Mouse (Mus musculus) kidney, embryonic 15.5 days (tissue): ENCODE data around the gene Supt16. TPM values are rescaled to one million over a fixed set of nuclear protein-coding genes. Genes with fewer than 3 reads are reported as not detected.

Experiments used
- ATAC-seq: fragments of 200-750 bp; cut with Nextera tagmentation; replicated peaks from 2 replicates; pipeline ENCODE4 v1.8.0; 2017; ENCODE audit warnings: moderate TSS enrichment; ENCODE audit not compliant: low FRiP score
- H3K27ac ChIP-seq: fragments of 300-500 bp; sonication (generic); 2 replicates; pipeline ENCODE4 v1.5.1; 2015; ENCODE audit warnings: mild to moderate bottlenecking, inconsistent platforms
- H3K27me3 ChIP-seq: fragments of 300-500 bp; sonication (generic); 2 replicates; pipeline ENCODE4 v1.6.1; 2015; ENCODE audit warnings: inconsistent platforms
- H3K36me3 ChIP-seq: fragments of 300-500 bp; sonication (generic); 2 replicates; pipeline ENCODE4 v1.6.1; 2015; ENCODE audit warnings: inconsistent platforms
- H3K4me1 ChIP-seq: fragments of 300-500 bp; sonication (generic); 2 replicates; pipeline ENCODE4 v1.6.1; 2015; ENCODE audit warnings: inconsistent platforms
- H3K4me2 ChIP-seq: fragments of 300-500 bp; sonication (generic); 2 replicates; pipeline ENCODE4 v1.6.1; 2015; ENCODE audit warnings: moderate library complexity, mild to moderate bottlenecking, inconsistent platforms
- H3K4me3 ChIP-seq: fragments of 300-500 bp; sonication (generic); replicated peaks from 2 replicates; pipeline ENCODE4 v1.5.1; 2015; ENCODE audit warnings: mild to moderate bottlenecking, inconsistent platforms
- H3K9ac ChIP-seq: fragments of 300-500 bp; sonication (generic); 2 replicates; pipeline ENCODE4 v1.6.1; 2015; ENCODE audit warnings: mild to moderate bottlenecking, inconsistent platforms
- H3K9me3 ChIP-seq: fragments of 300-500 bp; sonication (generic); replicated peaks from 2 replicates; pipeline ENCODE4 v1.6.1; 2016; ENCODE audit warnings: inconsistent platforms
- WGBS: fragments of 180-500 bp; shearing (Covaris S2); methylation state at CpG from one replicate; pipeline ENCODE4 v1.1.7; 2015; ENCODE audit warnings: mixed read lengths; 5-methylcytosine and 5-hydroxymethylcytosine counted together
- polyA plus RNA-seq: library from polyadenylated mRNA; unstranded; fragments of >200 nt; fragmentation: Nextera tagmentation; extraction: Ambion mirVana; gene quantifications from 2 replicates; pipeline ENCODE4 v1.2.1, GENCODE M21; 2015

Supt16 gene
- polyA plus RNA-seq, 1 experiment from 2014 or later, result 63.2 TPM

GRCm38 (mm10) chr14:52196230-52197155 lies 723 bp downstream of the Supt16 start:
- Histone ChIP-seq H3K27ac (peak overlapping the region; percentile 99), H3K9me3 (no peaks in the 10 kb centered on the region), H3K4me2 (peak overlapping the region; percentile 62), H3K4me3 (peak overlapping the region; percentile 78), H3K27me3 (no peaks in the 10 kb centered on the region), H3K36me3 (peaks cover 52% of the 10 kb centered on the region), H3K4me1 (peaks cover 21% of the 10 kb centered on the region), H3K9ac (peak overlapping the region; percentile 97)
- WGBS, result under 1% methylated on average over 59 of the region's 59 CpGs
- peak; percentile 30 for ATAC-seq

GRCm38 (mm10) chr14:52195691-52196090 lies 1.5 kb downstream of the Supt16 start:
- Histone ChIP-seq H3K9me3 (no peaks in the 10 kb centered on the region), H3K9ac (peak overlapping the region; percentile 97; the same call in 1 of the 2 replicates), H3K27ac (0 out of 2 replicates have a peak overlapping the region, but pooled peaks have one; percentile 99), H3K4me2 (peak overlapping the region; percentile 62), H3K36me3 (peaks cover 46% of the 10 kb centered on the region), H3K4me1 (peaks cover 21% of the 10 kb centered on the region), H3K27me3 (no peaks in the 10 kb centered on the region), H3K4me3 (peak overlapping the region; percentile 78)
- WGBS, result 20% methylated on average over 3 of the region's 3 CpGs
- no peak for ATAC-seq

- no peak for ATAC-seq
- no peak overlapping the region for H3K27ac ChIP-seq
Observed at GRCm38 (mm10) chr14:52190740-52191359, 6.4 kb downstream of the Supt16 start.

GRCm38 (mm10) chr14:52189519-52189918 lies 7.7 kb downstream of the Supt16 start:
- Histone ChIP-seq H3K9ac (no peak overlapping the region), H3K9me3 (no peaks in the 10 kb centered on the region), H3K4me3 (no peak overlapping the region), H3K4me1 (no peaks in the 10 kb centered on the region), H3K36me3 (peaks cover 29% of the 10 kb centered on the region), H3K27ac (no peak overlapping the region), H3K27me3 (no peaks in the 10 kb centered on the region), H3K4me2 (no peak overlapping the region)
- 90% methylated on average over 2 of the region's 2 CpGs for WGBS
- ATAC-seq, result no peak

More at GRCm38 (mm10) chr14:52190740-52191359, 6.4 kb downstream of the Supt16 start:
- Histone ChIP-seq H3K4me1 (peaks cover 9% of the 10 kb centered on the region), H3K4me3 (no peak overlapping the region), H3K27me3 (no peaks in the 10 kb centered on the region), H3K9ac (no peak overlapping the region), H3K36me3 (peaks cover 29% of the 10 kb centered on the region), H3K9me3 (no peaks in the 10 kb centered on the region), H3K4me2 (no peak overlapping the region)

- H3K4me1 ChIP-seq, result no peaks in the 10 kb centered on the region
- ATAC-seq, result no peak
- H3K27ac ChIP-seq, result no peak overlapping the region
- H3K9ac ChIP-seq, result no peak overlapping the region
- H3K4me2 ChIP-seq, result no peak overlapping the region
- 90% methylated on average over 1 of the region's 1 CpGs for WGBS
- no peaks in the 10 kb centered on the region for H3K9me3 ChIP-seq
- no peak overlapping the region for H3K4me3 ChIP-seq
- peaks cover 29% of the 10 kb centered on the region for H3K36me3 ChIP-seq
- no peaks in the 10 kb centered on the region for H3K27me3 ChIP-seq
Observed at GRCm38 (mm10) chr14:52188788-52189187, 8.4 kb downstream of the Supt16 start.

- no peak overlapping the region for H3K4me3 ChIP-seq
- no peak overlapping the region for H3K9ac ChIP-seq
- H3K4me2 ChIP-seq, result no peak overlapping the region
- no peak overlapping the region for H3K27ac ChIP-seq
- 89% methylated on average over 2 of the region's 2 CpGs for WGBS
- no peaks in the 10 kb centered on the region for H3K27me3 ChIP-seq
- H3K9me3 ChIP-seq, result no peaks in the 10 kb centered on the region
- no peak for ATAC-seq
- H3K4me1 ChIP-seq, result no peaks in the 10 kb centered on the region
- H3K36me3 ChIP-seq, result peaks cover 83% of the 10 kb centered on the region
Observed at GRCm38 (mm10) chr14:52166571-52166970, 30.6 kb downstream of the Supt16 start.

GRCm38 (mm10) chr14:52160911-52161310 lies 36.3 kb downstream of the Supt16 start:
- H3K27me3 ChIP-seq, result no peaks in the 10 kb centered on the region
- H3K36me3 ChIP-seq, result peaks cover 81% of the 10 kb centered on the region
- no peak for ATAC-seq
- no peak overlapping the region for H3K9ac ChIP-seq
- no peak overlapping the region for H3K4me2 ChIP-seq
- no peak overlapping the region for H3K27ac ChIP-seq
- 89% methylated on average over 6 of the region's 6 CpGs for WGBS
- H3K4me1 ChIP-seq, result no peaks in the 10 kb centered on the region
- H3K9me3 ChIP-seq, result no peaks in the 10 kb centered on the region
- no peak overlapping the region for H3K4me3 ChIP-seq

GRCm38 (mm10) chr14:52155008-52155407 lies 42.2 kb downstream of the Supt16 start:
- Histone ChIP-seq H3K27ac (no peak overlapping the region), H3K36me3 (peaks cover 25% of the 10 kb centered on the region), H3K4me1 (no peaks in the 10 kb centered on the region), H3K4me2 (no peak overlapping the region), H3K4me3 (no peak overlapping the region), H3K27me3 (no peaks in the 10 kb centered on the region), H3K9me3 (no peaks in the 10 kb centered on the region), H3K9ac (no peak overlapping the region)
- no peak for ATAC-seq
- WGBS, result 85% methylated on average over 2 of the region's 2 CpGs

- no peak for ATAC-seq
- H3K27me3 ChIP-seq, result no peaks in the 10 kb centered on the region
- no peak overlapping the region for H3K4me3 ChIP-seq
- WGBS, result 65% methylated on average over 3 of the region's 3 CpGs
- no peak overlapping the region for H3K27ac ChIP-seq
- no peaks in the 10 kb centered on the region for H3K9me3 ChIP-seq
- H3K36me3 ChIP-seq, result 0 out of 2 replicates have a peak, but pooled peaks cover 1% of the 10 kb centered on the region
- H3K4me1 ChIP-seq, result no peaks in the 10 kb centered on the region
- H3K9ac ChIP-seq, result no peak overlapping the region
- no peak overlapping the region for H3K4me2 ChIP-seq
Observed at GRCm38 (mm10) chr14:52152613-52153012, 44.6 kb downstream of the Supt16 start.

GRCm38 (mm10) chr14:52152179-52152578 lies 45.0 kb downstream of the Supt16 start:
- H3K4me1 ChIP-seq, result no peaks in the 10 kb centered on the region
- ATAC-seq, result no peak
- no peak overlapping the region for H3K27ac ChIP-seq
- H3K4me3 ChIP-seq, result no peak overlapping the region
- no peak overlapping the region for H3K4me2 ChIP-seq
- H3K27me3 ChIP-seq, result no peaks in the 10 kb centered on the region
- H3K36me3 ChIP-seq, result no peaks in the 10 kb centered on the region
- 39% methylated on average over 7 of the region's 7 CpGs for WGBS
- no peaks in the 10 kb centered on the region for H3K9me3 ChIP-seq
- no peak overlapping the region for H3K9ac ChIP-seq

GRCm38 (mm10) chr14:52149888-52150287 lies 47.3 kb downstream of the Supt16 start:
- H3K36me3 ChIP-seq, result no peaks in the 10 kb centered on the region
- H3K9me3 ChIP-seq, result no peaks in the 10 kb centered on the region
- WGBS, result 73% methylated on average over 4 of the region's 4 CpGs
- ATAC-seq, result no peak
- H3K4me2 ChIP-seq, result no peak overlapping the region
- H3K4me3 ChIP-seq, result no peak overlapping the region
- H3K9ac ChIP-seq, result no peak overlapping the region
- no peaks in the 10 kb centered on the region for H3K27me3 ChIP-seq
- H3K27ac ChIP-seq, result no peak overlapping the region
- H3K4me1 ChIP-seq, result no peaks in the 10 kb centered on the region

- no peaks in the 10 kb centered on the region for H3K9me3 ChIP-seq
- H3K27ac ChIP-seq, result no peak overlapping the region
- ATAC-seq, result no peak
- no peaks in the 10 kb centered on the region for H3K36me3 ChIP-seq
- no peaks in the 10 kb centered on the region for H3K27me3 ChIP-seq
- no peak overlapping the region for H3K9ac ChIP-seq
- no peaks in the 10 kb centered on the region for H3K4me1 ChIP-seq
- no peak overlapping the region for H3K4me2 ChIP-seq
- 71% methylated on average over 4 of the region's 4 CpGs for WGBS
- H3K4me3 ChIP-seq, result no peak overlapping the region
Observed at GRCm38 (mm10) chr14:52146540-52146939, 50.7 kb downstream of the Supt16 start.
